Mouse (Mus musculus): Measurements from ENCODE around the gene Ost4. TPM values are rescaled to one million over a fixed set of nuclear protein-coding genes. Genes with fewer than 3 reads are reported as not detected.
A peak's percentile ranks its signal among the peaks of the same experiment; 100 is the strongest.

Ost4 gene
- polyA plus RNA-seq, 1 experiment from 2014 or later, result 244 TPM

- H3K9ac ChIP-seq (ENCODE audit: low read depth, low read length), result no peak overlapping the region
- 82% methylated on average over 5 of the region's 5 CpGs for WGBS
- H3K27ac ChIP-seq (ENCODE audit: low read depth, low read length), result no peak overlapping the region
- H3K36me3 ChIP-seq (ENCODE audit: control insufficient read depth, insufficient read depth, low read length), result peaks cover 3% of the 10 kb centered on the region; the same call in 1 of the 2 replicates
- H3K27me3 ChIP-seq (replicated peaks; ENCODE audit: control insufficient read depth, insufficient read depth, low read length), result no peaks in the 10 kb centered on the region
- no peak overlapping the region for H3K4me2 ChIP-seq (ENCODE audit: low read length)
- H3K9me3 ChIP-seq (ENCODE audit: control insufficient read depth, low read length), result no peaks in the 10 kb centered on the region
- no peak overlapping the region for H3K4me3 ChIP-seq (ENCODE audit: low read length)
- ATAC-seq, result no peak
- peaks cover 14% of the 10 kb centered on the region for H3K4me1 ChIP-seq (ENCODE audit: control insufficient read depth, insufficient read depth, low read depth, low read length)
Observed at GRCm38 (mm10) chr5:30948620-30949019, 41.0 kb upstream of the Ost4 start.

- 5% methylated on average over 32 of the region's 44 CpGs for WGBS
- peak within 1 kb of the TSS; percentile 93 for H3K4me2 ChIP-seq (ENCODE audit: low read length)
- H3K4me3 ChIP-seq (ENCODE audit: low read length), result peak within 1 kb of the TSS; percentile 67
- peak; percentile 79 for ATAC-seq
- peaks cover 7% of the 10 kb centered on the region for H3K4me1 ChIP-seq (ENCODE audit: control insufficient read depth, insufficient read depth, low read depth, low read length)
- no peaks in the 10 kb centered on the region for H3K27me3 ChIP-seq (replicated peaks; ENCODE audit: control insufficient read depth, insufficient read depth, low read length)
- peak within 1 kb of the TSS; percentile 64 for H3K27ac ChIP-seq (ENCODE audit: low read depth, low read length)
- peak within 1 kb of the TSS; percentile 89 for H3K9ac ChIP-seq (ENCODE audit: low read depth, low read length)
- H3K36me3 ChIP-seq (ENCODE audit: control insufficient read depth, insufficient read depth, low read length), result no peaks in the 10 kb centered on the region
- no peaks in the 10 kb centered on the region for H3K9me3 ChIP-seq (ENCODE audit: control insufficient read depth, low read length)
Observed at GRCm38 (mm10) chr5:30944956-30945781, 37.6 kb upstream of the Ost4 start, which contains the start of gene Cgref1. Gene Cgref1 (minus strand): TSS chr5:30945591.

- ATAC-seq, result no peak
- no peaks in the 10 kb centered on the region for H3K36me3 ChIP-seq (ENCODE audit: control insufficient read depth, insufficient read depth, low read length)
- H3K27ac ChIP-seq (ENCODE audit: low read depth, low read length), result no peak overlapping the region
- H3K4me3 ChIP-seq (ENCODE audit: low read length), result peak overlapping the region; percentile 67
- H3K4me1 ChIP-seq (ENCODE audit: control insufficient read depth, insufficient read depth, low read depth, low read length), result peaks cover 6% of the 10 kb centered on the region
- peak overlapping the region; percentile 93 for H3K4me2 ChIP-seq (ENCODE audit: low read length)
- no peak overlapping the region; the same call in 1 of the 2 replicates for H3K9ac ChIP-seq (ENCODE audit: low read depth, low read length)
- H3K9me3 ChIP-seq (ENCODE audit: control insufficient read depth, low read length), result no peaks in the 10 kb centered on the region
- WGBS, result 91% methylated on average over 6 of the region's 6 CpGs
- H3K27me3 ChIP-seq (replicated peaks; ENCODE audit: control insufficient read depth, insufficient read depth, low read length), result no peaks in the 10 kb centered on the region
Observed at GRCm38 (mm10) chr5:30944344-30944743, 36.8 kb upstream of the Ost4 start.

- Histone ChIP-seq H3K4me3 (ENCODE audit: low read length) (no peak overlapping the region), H3K4me1 (ENCODE audit: control insufficient read depth, insufficient read depth, low read depth, low read length) (peaks cover 6% of the 10 kb centered on the region), H3K9me3 (ENCODE audit: control insufficient read depth, low read length) (no peaks in the 10 kb centered on the region), H3K27me3 (replicated peaks; ENCODE audit: control insufficient read depth, insufficient read depth, low read length) (no peaks in the 10 kb centered on the region), H3K27ac (ENCODE audit: low read depth, low read length) (no peak overlapping the region), H3K4me2 (ENCODE audit: low read length) (no peak overlapping the region), H3K36me3 (ENCODE audit: control insufficient read depth, insufficient read depth, low read length) (no peaks in the 10 kb centered on the region), H3K9ac (ENCODE audit: low read depth, low read length) (no peak overlapping the region)
- WGBS, result 97% methylated on average over 2 of the region's 2 CpGs
- ATAC-seq, result no peak
Observed at GRCm38 (mm10) chr5:30943004-30943403, 35.4 kb upstream of the Ost4 start.

GRCm38 (mm10) chr5:30934725-30935461, 27.3 kb upstream of the Ost4 start:
- Histone ChIP-seq H3K27ac (ENCODE audit: low read depth, low read length) (no peak overlapping the region), H3K36me3 (ENCODE audit: control insufficient read depth, insufficient read depth, low read length) (no peaks in the 10 kb centered on the region), H3K27me3 (replicated peaks; ENCODE audit: control insufficient read depth, insufficient read depth, low read length) (no peaks in the 10 kb centered on the region), H3K9ac (ENCODE audit: low read depth, low read length) (no peak overlapping the region), H3K4me3 (ENCODE audit: low read length) (no peak overlapping the region), H3K4me1 (ENCODE audit: control insufficient read depth, insufficient read depth, low read depth, low read length) (no peaks in the 10 kb centered on the region), H3K9me3 (ENCODE audit: control insufficient read depth, low read length) (no peaks in the 10 kb centered on the region), H3K4me2 (ENCODE audit: low read length) (no peak overlapping the region)
- 82% methylated on average over 5 of the region's 5 CpGs for WGBS
- ATAC-seq, result peak; percentile 48; the same call in 1 of the 2 replicates

- Histone ChIP-seq H3K4me2 (ENCODE audit: low read length) (no peak overlapping the region), H3K9me3 (ENCODE audit: control insufficient read depth, low read length) (no peaks in the 10 kb centered on the region), H3K4me1 (ENCODE audit: control insufficient read depth, insufficient read depth, low read depth, low read length) (no peaks in the 10 kb centered on the region), H3K36me3 (ENCODE audit: control insufficient read depth, insufficient read depth, low read length) (no peaks in the 10 kb centered on the region), H3K4me3 (ENCODE audit: low read length) (no peak overlapping the region), H3K27ac (ENCODE audit: low read depth, low read length) (no peak overlapping the region), H3K27me3 (replicated peaks; ENCODE audit: control insufficient read depth, insufficient read depth, low read length) (no peaks in the 10 kb centered on the region), H3K9ac (ENCODE audit: low read depth, low read length) (no peak overlapping the region)
- no peak for ATAC-seq
- WGBS, result 73% methylated on average over 5 of the region's 5 CpGs
Observed at GRCm38 (mm10) chr5:30933705-30934104, 26.1 kb upstream of the Ost4 start.

GRCm38 (mm10) chr5:30931378-30931777, 23.8 kb upstream of the Ost4 start:
- no peak for ATAC-seq
- WGBS, result 82% methylated on average over 4 of the region's 4 CpGs

GRCm38 (mm10) chr5:30930846-30931245, 23.3 kb upstream of the Ost4 start:
- Histone ChIP-seq H3K4me1 (ENCODE audit: control insufficient read depth, insufficient read depth, low read depth, low read length) (no peaks in the 10 kb centered on the region), H3K36me3 (ENCODE audit: control insufficient read depth, insufficient read depth, low read length) (no peaks in the 10 kb centered on the region), H3K9me3 (ENCODE audit: control insufficient read depth, low read length) (no peaks in the 10 kb centered on the region), H3K4me2 (ENCODE audit: low read length) (no peak overlapping the region), H3K4me3 (ENCODE audit: low read length) (no peak overlapping the region), H3K27me3 (replicated peaks; ENCODE audit: control insufficient read depth, insufficient read depth, low read length) (no peaks in the 10 kb centered on the region), H3K27ac (ENCODE audit: low read depth, low read length) (no peak overlapping the region), H3K9ac (ENCODE audit: low read depth, low read length) (no peak overlapping the region)
- no peak for ATAC-seq
- WGBS, result 62% methylated on average over 6 of the region's 6 CpGs

More at GRCm38 (mm10) chr5:30931378-30931777, 23.8 kb upstream of the Ost4 start:
- Histone ChIP-seq H3K9me3 (ENCODE audit: control insufficient read depth, low read length) (no peaks in the 10 kb centered on the region), H3K4me3 (ENCODE audit: low read length) (no peak overlapping the region), H3K4me1 (ENCODE audit: control insufficient read depth, insufficient read depth, low read depth, low read length) (no peaks in the 10 kb centered on the region), H3K36me3 (ENCODE audit: control insufficient read depth, insufficient read depth, low read length) (no peaks in the 10 kb centered on the region), H3K27ac (ENCODE audit: low read depth, low read length) (no peak overlapping the region), H3K27me3 (replicated peaks; ENCODE audit: control insufficient read depth, insufficient read depth, low read length) (no peaks in the 10 kb centered on the region), H3K4me2 (ENCODE audit: low read length) (no peak overlapping the region), H3K9ac (ENCODE audit: low read depth, low read length) (no peak overlapping the region; the same call in 1 of the 2 replicates)

GRCm38 (mm10) chr5:30930121-30930520, 22.5 kb upstream of the Ost4 start:
- Histone ChIP-seq H3K27me3 (replicated peaks; ENCODE audit: control insufficient read depth, insufficient read depth, low read length) (no peaks in the 10 kb centered on the region), H3K4me2 (ENCODE audit: low read length) (no peak overlapping the region), H3K36me3 (ENCODE audit: control insufficient read depth, insufficient read depth, low read length) (no peaks in the 10 kb centered on the region), H3K9me3 (ENCODE audit: control insufficient read depth, low read length) (no peaks in the 10 kb centered on the region), H3K27ac (ENCODE audit: low read depth, low read length) (no peak overlapping the region), H3K4me3 (ENCODE audit: low read length) (no peak overlapping the region), H3K4me1 (ENCODE audit: control insufficient read depth, insufficient read depth, low read depth, low read length) (no peaks in the 10 kb centered on the region), H3K9ac (ENCODE audit: low read depth, low read length) (no peak overlapping the region)
- WGBS, result 38% methylated on average over 4 of the region's 4 CpGs
- no peak for ATAC-seq

Measured in hindbrain, embryonic 16.5 days (tissue).